Mouse (Mus musculus) embryonic facial prominence, embryonic 10.5 days (tissue): Measurements from ENCODE around the gene Nemf. TPM values are rescaled to one million over a fixed set of nuclear protein-coding genes. Genes with fewer than 3 reads are reported as not detected.
A peak's percentile ranks its signal among the peaks of the same experiment; 100 is the strongest.

Source experiments
- DNase-seq: peaks from one replicate; pipeline ENCODE4 v3.0.0-alpha.2; 2017; ENCODE audit warnings: low spot score
- H3K27ac ChIP-seq: fragments of 300-500 bp; sonication (generic); replicated peaks from 2 replicates; pipeline ENCODE4 v1.5.1; 2016; ENCODE audit warnings: mild to moderate bottlenecking
- H3K27me3 ChIP-seq: fragments of 300-500 bp; sonication (generic); replicated peaks from 2 replicates; pipeline ENCODE4 v1.6.1; 2016; ENCODE audit warnings: low read depth, mild to moderate bottlenecking; ENCODE audit not compliant: poor library complexity, severe bottlenecking
- H3K36me3 ChIP-seq: fragments of 300-500 bp; sonication (generic); replicated peaks from 2 replicates; pipeline ENCODE4 v1.6.1; 2016; ENCODE audit warnings: mild to moderate bottlenecking, moderate library complexity
- H3K4me1 ChIP-seq: fragments of 300-500 bp; sonication (generic); 2 replicates; pipeline ENCODE4 v1.6.1; 2016
- H3K4me3 ChIP-seq: fragments of 300-500 bp; sonication (generic); 2 replicates; pipeline ENCODE4 v1.5.1; 2016; ENCODE audit warnings: mild to moderate bottlenecking, moderate library complexity
- H3K9me3 ChIP-seq: fragments of 300-500 bp; sonication (generic); 2 replicates; pipeline ENCODE4 v1.6.1; 2016; ENCODE audit warnings: mild to moderate bottlenecking
- WGBS: fragments of 180-500 bp; shearing (Covaris S2); methylation state at CpG from one replicate; pipeline ENCODE4 v1.1.7; 2016; 5-methylcytosine and 5-hydroxymethylcytosine counted together
- polyA plus RNA-seq: library from polyadenylated mRNA; unstranded; fragments of >200 nt; fragmentation: Nextera tagmentation; extraction: Ambion mirVana; gene quantifications from 2 replicates; pipeline ENCODE4 v1.2.1, GENCODE M21; 2016

Nemf gene
- polyA plus RNA-seq, 1 experiment from 2014 or later, result 98.7 TPM

DNA sequence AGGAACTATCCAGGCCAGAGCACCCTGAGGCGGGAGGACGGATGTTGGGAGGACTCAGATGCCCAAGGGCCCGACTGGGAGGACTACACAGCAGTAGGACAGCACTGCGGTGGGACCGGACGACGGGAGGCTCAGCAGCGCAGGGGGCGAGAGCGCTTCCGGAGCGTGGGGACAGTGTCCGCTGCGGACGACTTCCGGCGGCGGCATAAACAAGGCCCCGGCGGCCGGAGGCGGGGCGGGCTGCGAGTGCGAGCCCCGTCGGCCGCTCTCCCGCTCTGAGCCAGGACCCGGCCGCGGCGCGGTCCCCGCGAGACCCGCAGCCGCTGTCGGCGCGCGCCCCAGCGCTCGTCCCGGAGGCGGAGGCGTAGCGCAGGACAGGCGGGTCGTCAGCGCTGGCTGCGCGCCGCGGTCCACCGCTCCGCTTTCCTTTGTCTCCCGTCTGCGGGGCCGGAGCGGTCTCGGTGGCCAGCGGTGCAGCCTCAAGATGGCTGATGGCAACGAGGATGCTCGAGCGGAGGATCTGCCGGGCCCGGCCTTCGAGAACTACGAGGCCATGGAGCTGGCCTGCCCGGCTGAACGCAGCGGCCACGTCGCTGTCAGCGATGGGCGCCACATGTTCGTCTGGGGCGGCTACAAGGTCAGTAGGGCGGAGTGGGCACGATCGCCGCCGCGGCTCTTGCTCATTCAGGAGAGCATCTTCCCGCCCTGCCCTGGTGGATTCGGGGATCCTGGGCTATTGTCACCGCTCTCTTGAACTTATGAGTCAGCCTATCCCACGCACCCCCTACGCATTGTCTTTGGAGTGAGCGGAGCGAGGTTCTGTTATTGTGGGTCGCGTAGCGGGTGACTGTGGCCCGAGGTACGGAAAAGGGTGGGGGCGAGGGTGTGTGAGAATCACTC lies 60.2 kb downstream of the Nemf start, which contains the start of gene Klhdc2:
Gene Klhdc2 (plus strand): TSS at position 171 of the 900 bp plus-strand sequence.
- WGBS, result under 1% methylated on average over 98 of the region's 98 CpGs
- Histone ChIP-seq H3K27ac (peak within 1 kb of the TSS; percentile 99), H3K27me3 (no peaks in the 10 kb centered on the region), H3K36me3 (peaks cover 36% of the 10 kb centered on the region), H3K9me3 (no peaks in the 10 kb centered on the region), H3K4me3 (peak within 1 kb of the TSS; percentile 94), H3K4me1 (peaks cover 25% of the 10 kb centered on the region)
- DNase-seq, result peak; percentile 92

DNA sequence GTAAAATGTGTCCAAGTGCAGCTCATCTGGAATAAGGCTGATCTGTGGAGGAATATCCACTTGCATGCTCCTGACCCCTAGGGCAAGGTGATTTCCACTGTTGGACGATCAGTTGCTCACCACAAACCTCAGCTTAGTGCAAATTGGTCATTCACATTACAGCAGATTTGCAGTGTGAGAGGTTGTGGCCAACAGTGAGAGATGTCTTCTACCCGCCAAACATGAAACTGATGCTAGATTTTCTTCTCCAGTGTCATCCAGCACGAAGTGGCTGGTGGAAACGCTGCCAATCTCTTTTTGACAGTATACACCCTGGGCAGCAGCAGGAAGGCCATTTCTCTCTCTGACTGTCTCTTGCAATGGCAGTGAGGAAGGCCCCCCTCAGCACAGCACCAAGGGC lies 61.3 kb downstream of the Nemf start:
- Histone ChIP-seq H3K27me3 (no peaks in the 10 kb centered on the region), H3K4me1 (peaks cover 25% of the 10 kb centered on the region), H3K4me3 (peak overlapping the region; percentile 94; the same call in 1 of the 2 replicates), H3K36me3 (peaks cover 24% of the 10 kb centered on the region), H3K27ac (peak overlapping the region; percentile 99), H3K9me3 (no peaks in the 10 kb centered on the region)
- 79% methylated on average over 4 of the region's 4 CpGs for WGBS
- DNase-seq, result no peak

DNA sequence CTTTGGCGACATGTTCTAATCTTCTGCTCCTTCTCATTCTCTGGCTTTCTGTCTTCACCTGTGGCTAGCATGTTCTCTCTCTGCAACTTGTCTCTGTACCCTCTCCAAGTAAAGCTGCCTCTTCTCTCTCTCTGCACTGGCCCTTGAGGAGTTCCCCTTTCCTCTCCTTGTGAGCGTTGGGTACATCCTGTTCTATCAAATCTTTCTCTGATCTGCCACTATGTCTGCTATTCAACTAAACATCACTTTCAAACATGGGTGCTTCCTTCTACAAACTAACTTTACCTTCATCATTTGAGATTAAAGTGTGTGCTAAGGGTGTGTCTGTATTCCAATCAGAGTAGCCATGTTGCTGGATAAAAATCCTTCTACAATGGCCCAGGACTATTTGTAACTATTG lies 62.0 kb downstream of the Nemf start:
- peaks cover 17% of the 10 kb centered on the region for H3K36me3 ChIP-seq
- no peaks in the 10 kb centered on the region for H3K9me3 ChIP-seq
- no peak overlapping the region for H3K4me3 ChIP-seq
- no peaks in the 10 kb centered on the region for H3K27me3 ChIP-seq
- 86% methylated on average over 2 of the region's 2 CpGs for WGBS
- DNase-seq, result no peak
- H3K4me1 ChIP-seq, result peaks cover 25% of the 10 kb centered on the region
- H3K27ac ChIP-seq, result no peak overlapping the region; the same call in 1 of the 2 replicates

DNA sequence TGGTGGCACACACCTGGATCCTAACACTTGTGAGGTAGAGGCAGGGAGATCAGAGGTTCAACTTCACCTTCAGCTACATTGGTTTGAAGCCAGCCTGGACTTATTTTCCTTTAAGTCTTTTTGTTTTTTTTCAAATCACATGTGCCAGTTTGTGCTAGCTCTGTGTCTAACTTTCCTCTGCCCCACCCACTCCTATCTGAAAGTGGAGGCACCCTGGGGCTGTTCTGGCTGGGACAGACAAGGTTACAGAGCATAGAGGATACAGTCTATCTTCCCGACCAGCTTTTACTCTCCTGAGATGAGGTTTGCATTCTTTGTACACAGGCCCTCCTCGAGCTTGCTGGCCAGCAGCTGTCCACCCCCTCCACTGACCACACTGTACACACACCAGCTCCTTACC lies 63.1 kb downstream of the Nemf start:
- H3K27me3 ChIP-seq, result no peaks in the 10 kb centered on the region
- H3K36me3 ChIP-seq, result peaks cover 6% of the 10 kb centered on the region
- H3K4me3 ChIP-seq, result no peak overlapping the region
- no peak for DNase-seq
- peaks cover 17% of the 10 kb centered on the region for H3K4me1 ChIP-seq
- H3K27ac ChIP-seq, result no peak overlapping the region
- H3K9me3 ChIP-seq, result no peaks in the 10 kb centered on the region
- WGBS, result 63% methylated on average over 2 of the region's 2 CpGs

DNA sequence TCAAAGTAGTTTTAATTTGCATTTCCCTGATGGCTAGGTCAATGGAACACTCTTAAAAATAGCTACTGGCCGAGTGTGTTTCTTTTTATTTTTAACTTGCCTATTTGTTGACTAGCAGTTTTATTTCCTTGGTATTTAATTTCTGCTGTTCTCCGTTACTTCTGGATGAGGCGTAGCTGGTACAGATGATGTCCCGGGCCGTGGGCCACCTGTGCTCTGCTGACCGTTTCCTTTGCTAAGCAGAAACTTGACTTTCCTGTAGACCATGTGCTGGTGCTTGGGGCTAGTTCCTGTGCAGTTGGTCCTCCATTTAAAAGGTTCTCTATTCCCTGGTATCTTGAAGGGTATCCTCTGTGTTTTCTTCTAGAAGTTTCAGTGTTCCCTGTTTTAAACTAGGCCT lies 64.6 kb downstream of the Nemf start:
- 89% methylated on average over 6 of the region's 6 CpGs for WGBS
- no peak overlapping the region for H3K4me3 ChIP-seq
- H3K27me3 ChIP-seq, result no peaks in the 10 kb centered on the region
- no peak overlapping the region for H3K27ac ChIP-seq
- H3K36me3 ChIP-seq, result no peaks in the 10 kb centered on the region
- no peak for DNase-seq
- H3K9me3 ChIP-seq, result no peaks in the 10 kb centered on the region
- H3K4me1 ChIP-seq, result peaks cover 7% of the 10 kb centered on the region; the same call in 1 of the 2 replicates

DNA sequence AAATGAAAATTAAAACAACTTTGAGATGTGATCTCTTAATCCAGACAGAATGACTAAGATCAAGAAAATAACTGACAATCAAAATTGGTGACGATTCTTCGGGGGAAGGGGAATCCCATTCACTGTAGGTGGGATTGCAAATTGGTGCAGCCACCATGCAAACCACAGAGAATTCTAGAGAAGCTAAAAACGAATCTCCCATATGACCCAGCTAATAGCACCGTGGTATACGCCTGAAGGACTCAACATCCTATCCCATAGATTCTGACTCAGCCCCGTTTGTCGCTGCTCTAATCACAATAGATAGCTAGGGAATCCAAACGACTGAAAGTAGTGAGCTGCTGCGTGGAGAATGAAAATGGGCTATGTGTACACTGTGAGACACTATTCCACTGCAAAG lies 68.3 kb downstream of the Nemf start:
- Histone ChIP-seq H3K27ac (no peak overlapping the region), H3K4me1 (no peaks in the 10 kb centered on the region), H3K9me3 (no peaks in the 10 kb centered on the region), H3K27me3 (no peaks in the 10 kb centered on the region), H3K36me3 (no peaks in the 10 kb centered on the region), H3K4me3 (no peak overlapping the region)
- 83% methylated on average over 9 of the region's 9 CpGs for WGBS
- no peak for DNase-seq

DNA sequence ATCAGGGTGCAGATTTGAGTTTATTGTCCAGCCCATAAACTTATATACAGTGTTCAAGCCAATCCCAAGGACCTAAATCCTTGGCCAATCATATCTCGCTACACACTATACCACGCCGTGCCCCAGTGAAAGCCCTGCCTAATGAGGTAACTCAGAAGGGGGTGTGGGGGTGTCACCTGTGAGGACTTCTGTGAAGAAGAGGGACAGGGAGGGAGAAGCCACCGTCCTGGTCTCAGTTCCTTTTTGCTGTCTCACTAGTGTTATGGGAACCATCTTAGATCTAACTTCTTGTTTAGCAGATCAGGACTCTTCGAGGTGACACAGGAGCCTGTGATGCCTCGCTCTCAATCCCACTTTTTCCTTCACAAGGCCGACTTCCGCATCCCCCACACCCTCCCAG lies 69.4 kb downstream of the Nemf start:
- Histone ChIP-seq H3K9me3 (no peaks in the 10 kb centered on the region), H3K27me3 (no peaks in the 10 kb centered on the region), H3K27ac (no peak overlapping the region), H3K4me1 (no peaks in the 10 kb centered on the region), H3K36me3 (no peaks in the 10 kb centered on the region), H3K4me3 (no peak overlapping the region)
- WGBS, result 86% methylated on average over 8 of the region's 8 CpGs
- no peak for DNase-seq

DNA sequence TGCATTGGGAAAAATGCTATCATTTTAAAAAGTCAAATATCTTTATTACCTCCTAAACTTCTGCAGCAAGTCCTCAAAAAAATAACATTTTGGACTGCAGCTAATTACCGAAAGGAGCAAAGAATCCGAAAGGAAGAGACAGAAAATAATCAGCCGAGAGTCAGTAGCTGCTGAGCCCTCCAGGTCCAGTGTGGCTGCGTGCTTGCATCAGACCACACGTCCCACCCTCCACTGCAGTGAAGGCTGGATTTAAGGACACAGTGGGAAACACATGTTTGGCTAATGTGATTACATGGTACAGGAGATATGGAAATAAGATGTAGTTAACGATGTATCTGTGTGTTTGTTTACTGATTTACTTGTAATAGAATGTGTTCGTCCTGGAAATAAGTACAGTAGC lies 73.8 kb downstream of the Nemf start:
- WGBS, result 86% methylated on average over 7 of the region's 7 CpGs

GRCm38 (mm10) chr12:69280915-69281314 lies 76.0 kb downstream of the Nemf start:
- no peak overlapping the region for H3K4me3 ChIP-seq
- no peaks in the 10 kb centered on the region for H3K4me1 ChIP-seq
- H3K9me3 ChIP-seq, result no peaks in the 10 kb centered on the region
- no peak overlapping the region for H3K27ac ChIP-seq
- H3K36me3 ChIP-seq, result no peaks in the 10 kb centered on the region
- no peaks in the 10 kb centered on the region for H3K27me3 ChIP-seq
- 91% methylated on average over 3 of the region's 3 CpGs for WGBS
- no peak for DNase-seq

More for the DNA sequence above, 73.8 kb downstream of the Nemf start:
- no peak overlapping the region for H3K4me3 ChIP-seq
- no peaks in the 10 kb centered on the region for H3K27me3 ChIP-seq
- H3K27ac ChIP-seq, result no peak overlapping the region
- no peaks in the 10 kb centered on the region for H3K36me3 ChIP-seq
- no peaks in the 10 kb centered on the region for H3K9me3 ChIP-seq
- DNase-seq, result no peak
- H3K4me1 ChIP-seq, result no peaks in the 10 kb centered on the region

DNA sequence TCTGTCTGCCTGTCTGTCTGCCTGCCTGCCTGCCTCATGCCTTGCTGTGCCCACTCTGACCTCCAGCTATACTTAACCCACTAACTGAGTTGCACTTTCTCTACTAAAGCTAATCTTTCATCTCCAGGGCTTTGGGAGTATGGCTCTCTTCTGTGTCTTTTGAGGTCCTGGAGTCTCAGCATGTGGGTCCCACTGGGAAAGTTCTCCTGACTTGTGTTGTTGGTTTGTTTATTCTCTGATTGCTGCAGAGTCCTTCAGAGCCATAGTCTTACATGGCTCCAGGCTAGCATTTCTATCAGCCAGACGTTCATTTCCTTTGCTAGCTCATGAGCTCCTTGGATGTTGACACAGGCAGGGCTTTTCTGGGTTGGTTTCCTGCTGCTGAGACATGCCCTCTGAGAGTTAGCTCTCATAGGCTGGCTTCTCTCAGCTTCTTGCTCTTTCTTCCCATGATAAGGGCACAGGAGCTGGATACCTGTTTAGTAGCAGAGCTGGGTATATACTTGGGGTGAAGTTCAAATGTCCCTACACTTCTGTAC lies 77.0 kb downstream of the Nemf start:
- no peaks in the 10 kb centered on the region for H3K36me3 ChIP-seq
- no peak for DNase-seq
- WGBS, result 18% methylated on average over 1 of the region's 1 CpGs

DNA sequence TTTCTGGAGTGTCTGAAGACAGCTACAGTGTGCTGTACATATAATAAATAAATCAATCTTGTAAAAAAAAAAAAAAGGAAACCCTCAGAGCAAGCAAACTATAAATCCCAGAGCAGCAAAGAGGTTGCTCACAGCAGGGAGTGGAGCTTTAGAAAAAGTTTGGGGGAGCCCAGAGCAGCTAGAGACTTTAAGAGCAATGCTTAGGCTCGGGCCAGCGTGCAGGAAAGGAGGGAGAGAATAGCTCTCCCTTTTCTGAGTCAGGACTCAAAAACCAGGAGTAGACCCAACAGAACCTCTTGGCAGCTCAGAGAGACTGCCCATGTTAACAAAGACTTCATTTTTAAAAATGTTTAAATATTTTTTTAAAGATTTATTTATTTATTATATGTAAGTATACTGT lies 88.0 kb downstream of the Nemf start:
- no peaks in the 10 kb centered on the region for H3K4me1 ChIP-seq
- WGBS, result 77% methylated on average over 2 of the region's 2 CpGs
- no peaks in the 10 kb centered on the region for H3K36me3 ChIP-seq
- no peaks in the 10 kb centered on the region for H3K9me3 ChIP-seq
- DNase-seq, result no peak
- H3K4me3 ChIP-seq, result no peak overlapping the region
- no peak overlapping the region for H3K27ac ChIP-seq
- no peaks in the 10 kb centered on the region for H3K27me3 ChIP-seq

More for the DNA sequence above, 77.0 kb downstream of the Nemf start:
- Histone ChIP-seq H3K4me3 (no peak overlapping the region), H3K4me1 (no peaks in the 10 kb centered on the region), H3K9me3 (no peaks in the 10 kb centered on the region), H3K27me3 (no peaks in the 10 kb centered on the region), H3K27ac (no peak overlapping the region)

GRCm38 (mm10) chr12:69267956-69268632 lies 88.9 kb downstream of the Nemf start:
- no peaks in the 10 kb centered on the region for H3K27me3 ChIP-seq
- no peak overlapping the region for H3K27ac ChIP-seq
- H3K36me3 ChIP-seq, result no peaks in the 10 kb centered on the region
- 79% methylated on average over 11 of the region's 11 CpGs for WGBS
- no peaks in the 10 kb centered on the region for H3K4me1 ChIP-seq
- DNase-seq, result no peak
- H3K4me3 ChIP-seq, result no peak overlapping the region
- no peaks in the 10 kb centered on the region for H3K9me3 ChIP-seq
